Mouse (Mus musculus) testis, adult 2 months (tissue): ENCODE data around the gene Acp4.

ENCODE experiments used
- CTCF ChIP-seq: fragments of 200-500 bp; IDR thresholded peaks from 2 replicates; pipeline ENCODE4 v1.5.1; 2012; ENCODE audit warnings: low read depth, mild to moderate bottlenecking, inconsistent platforms, low read length, moderate library complexity; ENCODE audit not compliant: control insufficient read depth, insufficient read depth, insufficient replicate concordance
- POLR2A ChIP-seq: fragments of 200-500 bp; IDR thresholded peaks from 2 replicates; pipeline ENCODE4 v1.6.1; 2012; ENCODE audit warnings: low read depth, mild to moderate bottlenecking, inconsistent platforms, low read length, moderate library complexity; ENCODE audit not compliant: control insufficient read depth

DNA sequence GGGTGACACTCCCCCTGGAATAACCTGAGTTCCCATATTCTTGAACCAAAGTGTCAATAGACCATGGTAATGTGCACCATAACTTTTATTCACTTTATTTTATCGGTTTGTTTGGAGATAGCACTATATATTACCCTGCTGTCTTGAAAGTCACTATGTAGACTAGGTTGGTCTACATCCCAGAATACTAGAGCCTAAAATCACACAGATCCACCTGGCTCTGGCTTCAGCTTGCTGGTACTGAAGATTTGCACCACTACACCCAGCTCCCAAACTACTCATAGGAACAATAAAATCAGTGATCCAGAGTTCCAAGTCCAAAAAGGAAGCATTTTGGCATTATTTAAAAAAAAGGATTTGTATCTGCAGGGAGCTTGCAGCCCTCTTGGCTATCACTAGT lies 41.5 kb downstream of the Acp4 start, which contains the start of gene Klk1b5:
- TF ChIP-seq POLR2A: no peak
- no peak for TF ChIP-seq CTCF
